Mouse (Mus musculus) hindbrain, embryonic 11.5 days (tissue): ENCODE measurements around the gene Slc38a6. TPM values are rescaled to one million over a fixed set of nuclear protein-coding genes. Genes with fewer than 3 reads are reported as not detected.
A peak's percentile ranks its signal among the peaks of the same experiment; 100 is the strongest.

ENCODE experiments used
- ATAC-seq: fragments of 200-750 bp; cut with Nextera tagmentation; 2 replicates; pipeline ENCODE4 v1.8.0; 2017; ENCODE audit warnings: mild to moderate bottlenecking, moderate TSS enrichment, moderate library complexity; ENCODE audit not compliant: low FRiP score
- DNase-seq: peaks from one replicate; pipeline ENCODE4 v3.0.0-alpha.2; 2015; ENCODE audit warnings: low spot score
- H3K27ac ChIP-seq: fragments of 300-500 bp; sonication (generic); 2 replicates; pipeline ENCODE4 v1.5.1; 2014; ENCODE audit warnings: mild to moderate bottlenecking, low read depth, low read length
- H3K27me3 ChIP-seq: fragments of 300-500 bp; sonication (generic); 2 replicates; pipeline ENCODE4 v1.6.1; 2014; ENCODE audit warnings: mild to moderate bottlenecking, low read length, moderate library complexity, mixed read lengths; ENCODE audit not compliant: control insufficient read depth, insufficient read depth
- H3K36me3 ChIP-seq: fragments of 300-500 bp; sonication (generic); 2 replicates; pipeline ENCODE4 v1.6.1; 2014; ENCODE audit warnings: mild to moderate bottlenecking, low read length, moderate library complexity, mixed read lengths; ENCODE audit not compliant: control insufficient read depth, insufficient read depth
- H3K4me1 ChIP-seq: fragments of 300-500 bp; sonication (generic); replicated peaks from 2 replicates; pipeline ENCODE4 v1.6.1; 2014; ENCODE audit warnings: low read length, mixed read lengths; ENCODE audit not compliant: control insufficient read depth, insufficient read depth
- H3K4me2 ChIP-seq: fragments of 300-500 bp; sonication (generic); replicated peaks from 2 replicates; pipeline ENCODE4 v1.6.1; 2014; ENCODE audit warnings: mild to moderate bottlenecking, low read depth, low read length
- H3K4me3 ChIP-seq: fragments of 300-500 bp; sonication (generic); 2 replicates; pipeline ENCODE4 v1.5.1; 2014; ENCODE audit warnings: low read depth, low read length
- H3K9ac ChIP-seq: fragments of 300-500 bp; sonication (generic); 2 replicates; pipeline ENCODE4 v1.6.1; 2014; ENCODE audit warnings: low read depth, low read length
- H3K9me3 ChIP-seq: fragments of 300-500 bp; sonication (generic); 2 replicates; pipeline ENCODE4 v1.6.1; 2016; ENCODE audit warnings: low read length; ENCODE audit not compliant: control insufficient read depth
- WGBS: fragments of 180-500 bp; shearing (Covaris S2); extraction: QIAGEN DNeasy Blood & Tissue Kit; methylation state at CpG from one replicate; pipeline ENCODE4 v1.1.7; 2014; 5-methylcytosine and 5-hydroxymethylcytosine counted together
- polyA plus RNA-seq: library from polyadenylated mRNA; unstranded; fragments of >200 nt; fragmentation: Nextera tagmentation; extraction: Ambion mirVana; gene quantifications from 2 replicates; pipeline ENCODE4 v1.2.1, GENCODE M21; 2014

Slc38a6 gene
- polyA plus RNA-seq, 1 experiment from 2014 or later: 16.8 TPM

DNA sequence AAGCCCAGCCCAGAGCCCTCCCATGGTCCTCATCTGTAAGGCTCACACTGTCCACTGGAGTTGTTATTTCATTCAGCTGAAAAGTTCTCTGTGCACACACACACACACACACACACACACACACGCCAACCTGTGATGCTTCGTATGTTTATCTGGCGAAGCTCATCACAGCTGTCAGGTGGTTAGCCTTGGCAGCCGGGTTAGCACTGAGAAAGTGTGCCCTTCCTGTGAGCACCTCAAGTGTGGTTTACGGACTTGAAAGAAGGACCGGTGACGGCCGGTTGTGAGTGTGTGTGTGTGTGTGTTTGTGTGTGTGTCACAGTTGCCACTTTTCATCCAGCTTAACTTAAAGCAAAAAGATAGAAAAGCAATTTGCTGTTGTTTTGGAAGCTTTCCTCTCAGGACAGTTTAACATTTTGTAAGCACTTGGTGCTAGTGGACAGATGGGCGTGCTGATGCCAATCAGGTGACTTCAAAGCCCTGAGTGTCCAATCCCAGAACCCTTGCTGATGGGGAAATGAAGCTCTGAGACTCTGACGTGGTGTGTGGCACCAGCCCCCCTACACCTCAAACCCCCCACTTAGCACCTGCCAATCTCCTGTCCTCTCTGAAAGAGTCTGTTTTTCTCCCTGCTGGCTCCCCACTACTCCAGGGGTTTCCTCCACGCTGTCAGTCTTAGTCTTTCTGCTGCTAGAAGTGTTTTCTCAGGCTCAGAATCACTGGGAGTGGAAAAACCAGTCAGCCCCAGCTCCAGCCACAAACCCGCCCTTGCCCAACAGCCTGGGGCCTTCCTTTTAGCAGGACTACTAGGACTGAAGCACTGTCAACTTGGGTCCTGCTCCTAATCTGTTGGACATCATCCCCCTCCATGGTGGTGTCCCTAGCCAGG is 96.0 kb downstream of the Slc38a6 start:
- H3K4me1 ChIP-seq: no peaks in the 10 kb centered on the region
- 0 out of 2 replicates have a peak overlapping the region, but pooled peaks have one; percentile 3 for H3K27ac ChIP-seq
- H3K27me3 ChIP-seq: no peaks in the 10 kb centered on the region
- WGBS: 73% methylated on average over 12 of the region's 12 CpGs
- no peaks in the 10 kb centered on the region for H3K9me3 ChIP-seq
- H3K9ac ChIP-seq: no peak overlapping the region
- no peak overlapping the region for H3K4me3 ChIP-seq
- H3K4me2 ChIP-seq: no peak overlapping the region
- DNase-seq (no peak), ATAC-seq (no peak)
- H3K36me3 ChIP-seq: no peaks in the 10 kb centered on the region

DNA sequence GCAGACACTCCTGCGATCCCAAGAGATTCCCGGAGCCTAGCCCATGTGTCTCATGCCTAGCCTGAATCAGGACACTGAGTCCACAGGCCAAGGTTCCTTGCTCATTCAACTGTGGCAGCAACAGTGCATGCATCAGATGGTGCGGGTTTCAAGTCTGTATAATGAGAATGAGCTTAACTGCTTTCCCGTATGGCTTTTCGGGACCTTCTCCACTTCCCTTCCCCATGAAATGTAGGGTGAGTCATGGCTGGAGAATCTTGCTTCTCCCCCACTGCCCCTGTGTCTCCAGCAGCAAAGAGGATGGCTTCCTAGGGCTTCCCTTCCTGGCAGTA is 96.6 kb downstream of the Slc38a6 start:
- 0 out of 2 replicates have a peak overlapping the region, but pooled peaks have one; percentile 3 for H3K27ac ChIP-seq
- ATAC-seq (no peak), DNase-seq (no peak)
- WGBS: 71% methylated on average over 5 of the region's 5 CpGs
- no peak overlapping the region for H3K4me2 ChIP-seq
- no peaks in the 10 kb centered on the region for H3K4me1 ChIP-seq
- no peaks in the 10 kb centered on the region for H3K9me3 ChIP-seq
- H3K27me3 ChIP-seq: no peaks in the 10 kb centered on the region
- H3K9ac ChIP-seq: no peak overlapping the region
- H3K36me3 ChIP-seq: no peaks in the 10 kb centered on the region
- no peak overlapping the region for H3K4me3 ChIP-seq

DNA sequence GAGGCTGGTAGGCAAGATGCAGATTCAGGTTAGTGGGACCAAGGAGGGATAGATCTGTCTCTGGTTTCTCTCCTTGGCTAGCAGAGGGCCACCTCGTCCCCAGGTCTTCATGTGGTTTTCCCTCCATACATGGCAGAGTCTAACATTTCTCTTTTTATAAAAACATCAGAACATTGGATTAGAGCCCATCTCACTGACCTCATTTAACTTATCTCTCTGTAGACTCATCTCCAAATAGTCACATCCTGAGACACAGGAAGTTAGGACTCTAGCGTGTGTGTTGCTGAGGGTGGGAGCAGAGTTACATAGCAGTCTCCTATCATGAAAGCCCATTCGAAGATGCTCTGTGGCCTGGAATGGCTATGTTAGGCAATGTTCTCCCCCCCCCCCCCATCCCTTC is 97.3 kb downstream of the Slc38a6 start:
- DNase-seq: no peak
- Histone ChIP-seq H3K9ac (no peak overlapping the region), H3K27me3 (no peaks in the 10 kb centered on the region), H3K4me1 (no peaks in the 10 kb centered on the region), H3K9me3 (no peaks in the 10 kb centered on the region), H3K27ac (no peak overlapping the region), H3K36me3 (no peaks in the 10 kb centered on the region), H3K4me2 (no peak overlapping the region), H3K4me3 (no peak overlapping the region)
- 84% methylated on average over 3 of the region's 3 CpGs for WGBS
- no peak for ATAC-seq

DNA sequence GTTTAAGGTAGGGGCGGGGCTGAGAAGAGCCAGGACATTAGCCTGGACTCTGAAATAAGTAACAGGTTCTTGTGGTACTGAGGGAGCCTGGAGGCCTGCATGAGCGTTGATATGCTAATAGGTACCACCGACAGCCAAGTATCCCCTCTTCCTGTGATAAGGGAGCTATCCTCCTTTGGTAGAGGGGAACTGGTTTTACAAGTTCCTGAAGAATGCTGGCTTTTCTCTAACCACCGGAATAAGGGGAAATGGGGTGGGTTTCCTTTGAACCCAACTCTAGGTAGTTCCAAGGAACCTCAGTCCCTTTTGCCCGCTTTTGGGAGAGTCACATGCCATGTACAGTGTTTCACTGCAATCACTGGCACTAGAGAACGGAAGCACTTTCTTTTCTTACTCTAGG is 98.2 kb downstream of the Slc38a6 start:
- no peaks in the 10 kb centered on the region for H3K27me3 ChIP-seq
- H3K9ac ChIP-seq: no peak overlapping the region
- no peaks in the 10 kb centered on the region for H3K36me3 ChIP-seq
- no peak overlapping the region for H3K27ac ChIP-seq
- ATAC-seq (no peak), DNase-seq (no peak)
- WGBS: 45% methylated on average over 6 of the region's 6 CpGs
- H3K4me1 ChIP-seq: no peaks in the 10 kb centered on the region
- no peaks in the 10 kb centered on the region for H3K9me3 ChIP-seq
- H3K4me2 ChIP-seq: no peak overlapping the region
- no peak overlapping the region for H3K4me3 ChIP-seq

DNA sequence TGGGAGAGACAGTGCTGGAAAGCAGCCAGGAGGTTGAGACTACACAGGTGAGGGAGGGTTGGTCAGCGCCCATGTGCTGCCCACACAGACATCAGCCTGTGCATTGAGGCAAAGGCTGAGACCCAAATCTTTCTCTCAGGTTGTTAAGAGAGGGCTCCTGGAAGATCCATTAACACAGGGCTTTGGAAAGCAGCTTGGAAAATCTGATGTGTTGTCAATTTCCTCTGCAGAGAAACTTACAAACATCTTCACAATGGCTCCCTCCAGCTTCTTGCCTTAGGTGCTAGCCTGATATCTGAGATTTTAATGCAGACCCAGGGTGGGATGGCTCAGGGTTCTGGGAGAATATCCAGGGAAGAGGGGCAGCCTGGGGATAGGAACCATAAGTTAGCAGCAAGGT is 105.9 kb downstream of the Slc38a6 start:
- H3K9ac ChIP-seq: no peak overlapping the region
- no peak overlapping the region for H3K4me3 ChIP-seq
- H3K27ac ChIP-seq: no peak overlapping the region
- ATAC-seq: no peak
- WGBS: 93% methylated on average over 1 of the region's 1 CpGs
- H3K4me2 ChIP-seq: no peak overlapping the region
- H3K36me3 ChIP-seq: no peaks in the 10 kb centered on the region
- DNase-seq: no peak
- no peaks in the 10 kb centered on the region for H3K27me3 ChIP-seq
- no peaks in the 10 kb centered on the region for H3K9me3 ChIP-seq
- H3K4me1 ChIP-seq: no peaks in the 10 kb centered on the region

DNA sequence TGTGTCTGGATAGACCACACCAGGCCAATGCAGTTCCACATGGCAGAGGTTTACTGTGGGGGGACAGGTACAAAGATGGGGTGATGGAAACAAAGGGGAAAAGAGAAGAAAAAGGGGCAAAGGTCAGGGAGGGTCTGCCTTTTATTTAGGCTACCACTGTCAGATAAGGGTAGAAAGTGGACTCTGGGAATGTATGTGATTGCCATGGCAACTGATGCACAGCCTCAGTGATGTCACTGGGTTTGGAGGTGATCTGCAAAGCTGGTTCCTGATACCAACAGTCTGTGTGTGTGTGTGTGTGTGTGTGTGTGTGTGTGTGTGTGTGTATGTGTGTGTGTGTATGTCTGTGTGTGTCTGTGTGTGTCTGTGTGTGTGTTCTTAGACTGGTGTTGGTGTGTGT is 106.4 kb downstream of the Slc38a6 start:
- Histone ChIP-seq H3K27ac (no peak overlapping the region), H3K4me1 (no peaks in the 10 kb centered on the region), H3K4me3 (no peak overlapping the region), H3K9ac (no peak overlapping the region), H3K4me2 (no peak overlapping the region), H3K9me3 (no peaks in the 10 kb centered on the region), H3K36me3 (no peaks in the 10 kb centered on the region), H3K27me3 (no peaks in the 10 kb centered on the region)
- ATAC-seq (no peak), DNase-seq (no peak)

DNA sequence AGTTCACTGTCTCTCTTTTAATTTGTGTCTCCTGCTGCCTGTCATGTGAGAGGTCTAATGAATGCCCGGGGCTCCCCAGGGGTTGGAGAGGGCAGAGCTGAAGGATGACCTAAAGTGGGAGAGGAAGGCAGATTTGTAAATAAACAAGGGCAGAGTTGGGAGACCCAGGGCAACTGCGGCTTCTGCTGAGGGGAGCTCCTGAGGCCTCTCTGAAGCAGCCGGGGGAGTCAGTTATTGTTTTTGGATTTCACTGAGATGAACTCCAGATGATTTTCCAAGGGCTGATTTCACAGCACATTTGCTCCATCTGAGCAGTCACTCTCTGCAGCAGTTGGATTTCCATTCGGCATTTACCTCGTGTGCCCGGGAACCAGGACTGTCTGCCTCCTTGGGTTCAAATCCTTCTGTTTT is 107.3 kb downstream of the Slc38a6 start:
- Histone ChIP-seq H3K27ac (no peak overlapping the region), H3K36me3 (no peaks in the 10 kb centered on the region), H3K9me3 (no peaks in the 10 kb centered on the region), H3K9ac (no peak overlapping the region), H3K4me3 (no peak overlapping the region), H3K4me2 (no peak overlapping the region), H3K4me1 (no peaks in the 10 kb centered on the region), H3K27me3 (no peaks in the 10 kb centered on the region)
- 30% methylated on average over 6 of the region's 6 CpGs for WGBS
- DNase-seq: no peak
- ATAC-seq: no peak

DNA sequence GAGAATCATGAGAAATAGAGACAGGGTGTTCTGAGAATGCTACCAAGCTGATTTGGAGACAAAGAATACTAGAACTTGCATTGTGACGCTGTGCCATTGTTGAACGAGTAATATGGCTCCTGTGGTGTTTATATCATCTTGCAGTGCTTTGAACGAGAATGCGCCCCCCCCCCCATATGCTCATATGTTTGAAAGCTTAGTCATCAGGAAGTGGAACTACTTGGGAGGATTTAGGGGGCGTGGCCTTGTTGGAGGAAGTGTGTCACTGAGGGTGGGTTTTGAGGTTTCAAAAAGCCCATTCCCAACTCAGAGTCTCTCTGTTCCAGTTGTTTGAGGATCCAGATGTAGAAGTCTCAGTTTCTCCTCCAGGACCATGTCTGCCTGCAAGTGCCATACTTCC is 108.0 kb downstream of the Slc38a6 start:
- H3K27ac ChIP-seq: no peak overlapping the region
- ATAC-seq: no peak
- WGBS: 83% methylated on average over 5 of the region's 5 CpGs
- H3K36me3 ChIP-seq: no peaks in the 10 kb centered on the region
- H3K9ac ChIP-seq: no peak overlapping the region
- DNase-seq: no peak
- no peak overlapping the region for H3K4me2 ChIP-seq
- no peaks in the 10 kb centered on the region for H3K9me3 ChIP-seq
- H3K4me3 ChIP-seq: no peak overlapping the region
- no peaks in the 10 kb centered on the region for H3K4me1 ChIP-seq
- H3K27me3 ChIP-seq: no peaks in the 10 kb centered on the region

DNA sequence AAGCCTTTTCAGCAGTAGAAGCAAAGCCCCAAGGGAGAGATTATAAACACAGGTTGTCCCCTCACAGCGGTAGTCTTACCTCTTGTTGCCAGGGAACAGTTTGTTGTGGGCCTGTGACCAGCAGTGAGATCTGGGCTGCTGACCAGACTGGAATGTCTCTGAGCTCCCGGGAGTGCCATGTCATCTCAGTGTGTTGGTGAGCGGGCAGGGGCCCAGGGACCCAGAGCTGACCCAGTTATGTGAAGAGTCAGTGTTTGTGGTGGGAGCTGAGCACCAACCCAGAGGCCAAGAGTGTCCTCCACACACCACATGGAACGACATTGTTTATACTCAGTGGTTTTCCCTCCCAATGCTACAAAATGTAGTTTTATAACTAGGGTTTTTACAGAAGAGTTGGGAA is 112.8 kb downstream of the Slc38a6 start:
- H3K4me2 ChIP-seq: no peak overlapping the region
- no peak overlapping the region for H3K27ac ChIP-seq
- H3K27me3 ChIP-seq: no peaks in the 10 kb centered on the region
- H3K9ac ChIP-seq: no peak overlapping the region
- no peaks in the 10 kb centered on the region for H3K36me3 ChIP-seq
- no peaks in the 10 kb centered on the region for H3K4me1 ChIP-seq
- H3K4me3 ChIP-seq: no peak overlapping the region
- WGBS: 41% methylated on average over 4 of the region's 4 CpGs
- no peaks in the 10 kb centered on the region for H3K9me3 ChIP-seq
- DNase-seq: no peak
- ATAC-seq: no peak
